Mouse (Mus musculus) limb, embryonic 12.5 days (tissue): ENCODE data around the gene Gm6176. TPM values are rescaled to one million over a fixed set of nuclear protein-coding genes. Genes with fewer than 3 reads are reported as not detected.
"Not testable (repeated sequence)": the region's sequence is repeated elsewhere in the genome, so short reads cannot be mapped to it uniquely, and the experiment has no call there.

ENCODE experiments used
- ATAC-seq: fragments of 200-750 bp; cut with Nextera tagmentation; 2 replicates; pipeline ENCODE4 v1.8.0; 2017; ENCODE audit warnings: low read depth, moderate TSS enrichment; ENCODE audit not compliant: insufficient number of reproducible peaks, insufficient read depth, low FRiP score, low TSS enrichment
- H3K27ac ChIP-seq: fragments of 300-500 bp; sonication (generic); 2 replicates; pipeline ENCODE4 v1.5.1; 2016; ENCODE audit warnings: mild to moderate bottlenecking, moderate library complexity
- H3K27me3 ChIP-seq: fragments of 300-500 bp; sonication (generic); 2 replicates; pipeline ENCODE4 v1.6.1; 2016; ENCODE audit warnings: mild to moderate bottlenecking, moderate library complexity
- H3K36me3 ChIP-seq: fragments of 300-500 bp; sonication (generic); 2 replicates; pipeline ENCODE4 v1.6.1; 2016; ENCODE audit warnings: mild to moderate bottlenecking, moderate library complexity
- H3K4me1 ChIP-seq: fragments of 300-500 bp; sonication (generic); replicated peaks from 2 replicates; pipeline ENCODE4 v1.6.1; 2016
- H3K4me2 ChIP-seq: fragments of 300-500 bp; sonication (generic); 2 replicates; pipeline ENCODE4 v1.6.1; 2016; ENCODE audit warnings: mild to moderate bottlenecking, moderate library complexity
- H3K4me3 ChIP-seq: fragments of 300-500 bp; sonication (generic); replicated peaks from 2 replicates; pipeline ENCODE4 v1.5.1; 2016; ENCODE audit warnings: mild to moderate bottlenecking
- H3K9ac ChIP-seq: fragments of 300-500 bp; sonication (generic); replicated peaks from 2 replicates; pipeline ENCODE4 v1.6.1; 2016; ENCODE audit warnings: mild to moderate bottlenecking, moderate library complexity
- H3K9me3 ChIP-seq: fragments of 300-500 bp; sonication (generic); 2 replicates; pipeline ENCODE4 v1.6.1; 2016; ENCODE audit warnings: mild to moderate bottlenecking, moderate library complexity
- WGBS: fragments of 180-500 bp; shearing (Covaris S2); methylation state at CpG from one replicate; pipeline ENCODE4 v1.1.7; 2016; 5-methylcytosine and 5-hydroxymethylcytosine counted together
- polyA plus RNA-seq: library from polyadenylated mRNA; unstranded; fragments of >200 nt; fragmentation: Nextera tagmentation; extraction: Ambion mirVana; gene quantifications from 2 replicates; pipeline ENCODE4 v1.2.1, GENCODE M21; 2016

Gene Gm6176
- not detected in 2 replicates for polyA plus RNA-seq

GRCm38 (mm10) chr7:22056205-22056604 is at the start of gene Gm6176:
Gm6176 (minus strand) TSS chr7:22056305.
- H3K9ac ChIP-seq, H3K4me1 ChIP-seq, H3K27me3 ChIP-seq, H3K4me2 ChIP-seq, H3K9me3 ChIP-seq, H3K36me3 ChIP-seq, H3K4me3 ChIP-seq, ATAC-seq, H3K27ac ChIP-seq: not testable (repeated sequence)
- WGBS: no CpG with 5 or more reads among the region's 1 CpGs

GRCm38 (mm10) chr7:22068757-22069156 is 12.7 kb upstream of the Gm6176 start, which contains the start of gene Vmn1r139:
Vmn1r139 (plus strand) TSS chr7:22069057.
- H3K9me3 ChIP-seq, H3K36me3 ChIP-seq, H3K9ac ChIP-seq, H3K4me3 ChIP-seq, H3K4me2 ChIP-seq, H3K4me1 ChIP-seq, ATAC-seq, H3K27ac ChIP-seq, H3K27me3 ChIP-seq: not testable (repeated sequence)
- no CpG with 5 or more reads among the region's 7 CpGs for WGBS

- not testable (repeated sequence) for H3K4me3 ChIP-seq, H3K9me3 ChIP-seq, H3K27me3 ChIP-seq, ATAC-seq, H3K4me2 ChIP-seq, H3K36me3 ChIP-seq, H3K9ac ChIP-seq, H3K27ac ChIP-seq, H3K4me1 ChIP-seq
- WGBS: no CpG with 5 or more reads among the region's 2 CpGs
These were observed 27.3 kb downstream of the Gm6176 start, which contains the start of gene Vmn1r138 for GRCm38 (mm10) chr7:22028797-22029196. Vmn1r138 (minus strand) TSS chr7:22028897.

Other genes starting within 250 kb of the Gm6176 start
- gene Vmn1r135, start 224.0 kb downstream of the Gm6176 start, polyA plus RNA-seq: not detected in 2 replicates
- gene Gm5725, start 212.0 kb downstream of the Gm6176 start, polyA plus RNA-seq: not detected in 2 replicates
- gene Gm5891, start 135.0 kb downstream of the Gm6176 start, polyA plus RNA-seq: not detected in 2 replicates
- gene Vmn1r137, start 61.7 kb downstream of the Gm6176 start, polyA plus RNA-seq: not detected in 2 replicates
- gene Vmn1r138, start 27.4 kb downstream of the Gm6176 start, polyA plus RNA-seq: not detected in 2 replicates
- gene Vmn1r139, start 12.8 kb upstream of the Gm6176 start, polyA plus RNA-seq: not detected in 2 replicates
- not detected in 2 replicates for gene Gm16451, start 61.9 kb upstream of the Gm6176 start, polyA plus RNA-seq
- gene Gm10666, start 78.4 kb upstream of the Gm6176 start, polyA plus RNA-seq: not detected in 2 replicates
- not detected in 2 replicates for gene Vmn1r142, start 107.7 kb upstream of the Gm6176 start, polyA plus RNA-seq
- gene Vmn1r143, start 133.1 kb upstream of the Gm6176 start, polyA plus RNA-seq: not detected in 2 replicates
- gene Gm8653, start 145.0 kb upstream of the Gm6176 start, polyA plus RNA-seq: not detected in 2 replicates
- gene Gm8453, start 173.2 kb upstream of the Gm6176 start, polyA plus RNA-seq: not detected in 2 replicates